Mouse (Mus musculus): ENCODE data around the gene Phldb3. TPM values are rescaled to one million over a fixed set of nuclear protein-coding genes. Genes with fewer than 3 reads are reported as not detected.

Gene Phldb3
- polyA plus RNA-seq, 1 experiment from 2014 or later, result not detected

DNA sequence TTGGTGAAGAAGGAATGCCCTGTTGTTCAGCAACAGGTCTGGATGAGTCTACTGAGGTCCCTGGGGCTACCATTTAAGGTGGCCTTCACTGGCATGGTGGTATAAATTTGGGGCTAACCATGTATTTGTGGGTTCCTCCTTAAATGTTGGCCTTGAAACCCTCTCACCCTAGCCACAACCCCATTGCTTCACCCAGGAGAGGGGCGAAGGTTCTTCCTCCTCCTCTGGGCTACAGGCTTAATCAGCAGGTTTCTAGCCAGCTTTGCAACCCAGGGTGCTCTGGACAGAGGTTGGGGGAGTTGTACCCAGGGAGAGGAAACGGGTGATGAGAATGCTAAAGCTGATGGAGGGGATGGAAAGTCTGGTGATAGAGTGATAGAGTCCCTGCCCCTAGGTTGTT lies 15.1 kb upstream of the Phldb3 start:
- WGBS, result 48% methylated on average over 2 of the region's 2 CpGs
- Histone ChIP-seq H3K4me1 (peaks cover 16% of the 10 kb centered on the region), H3K9ac (no peak overlapping the region), H3K27me3 (replicated peaks) (peaks cover 21% of the 10 kb centered on the region), H3K4me3 (no peak overlapping the region), H3K4me2 (no peak overlapping the region), H3K9me3 (no peaks in the 10 kb centered on the region), H3K36me3 (no peaks in the 10 kb centered on the region), H3K27ac (replicated peaks) (no peak overlapping the region)
- no peak for ATAC-seq (ENCODE audit: extremely low read depth, insufficient number of reproducible peaks, low FRiP score, low TSS enrichment)

DNA sequence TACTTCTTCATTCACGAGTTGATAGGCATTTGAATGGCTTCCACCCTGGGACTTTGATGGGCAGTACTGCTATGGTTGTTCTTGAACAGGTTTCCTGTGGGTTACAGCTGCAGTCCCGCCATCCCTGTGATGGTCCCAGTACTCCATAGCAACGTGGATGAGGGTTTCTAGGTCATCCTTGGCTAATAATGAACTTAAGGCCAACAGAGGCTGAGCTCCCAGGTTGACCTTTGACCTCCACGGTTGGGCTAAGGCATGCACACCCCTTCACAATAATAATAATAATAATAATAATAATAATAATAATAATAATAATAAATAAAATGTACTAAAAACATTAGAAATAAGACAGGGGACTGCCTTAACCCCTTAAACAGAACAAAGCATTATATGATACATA lies 12.4 kb upstream of the Phldb3 start:
- H3K27me3 ChIP-seq (replicated peaks), result peaks cover 21% of the 10 kb centered on the region
- peaks cover 15% of the 10 kb centered on the region for H3K4me1 ChIP-seq
- WGBS, result 67% methylated on average over 4 of the region's 4 CpGs
- no peaks in the 10 kb centered on the region for H3K36me3 ChIP-seq
- no peak for ATAC-seq (ENCODE audit: extremely low read depth, insufficient number of reproducible peaks, low FRiP score, low TSS enrichment)
- H3K9me3 ChIP-seq, result no peaks in the 10 kb centered on the region
- no peak overlapping the region for H3K27ac ChIP-seq (replicated peaks)
- no peak overlapping the region for H3K9ac ChIP-seq
- no peak overlapping the region for H3K4me2 ChIP-seq
- H3K4me3 ChIP-seq, result no peak overlapping the region

DNA sequence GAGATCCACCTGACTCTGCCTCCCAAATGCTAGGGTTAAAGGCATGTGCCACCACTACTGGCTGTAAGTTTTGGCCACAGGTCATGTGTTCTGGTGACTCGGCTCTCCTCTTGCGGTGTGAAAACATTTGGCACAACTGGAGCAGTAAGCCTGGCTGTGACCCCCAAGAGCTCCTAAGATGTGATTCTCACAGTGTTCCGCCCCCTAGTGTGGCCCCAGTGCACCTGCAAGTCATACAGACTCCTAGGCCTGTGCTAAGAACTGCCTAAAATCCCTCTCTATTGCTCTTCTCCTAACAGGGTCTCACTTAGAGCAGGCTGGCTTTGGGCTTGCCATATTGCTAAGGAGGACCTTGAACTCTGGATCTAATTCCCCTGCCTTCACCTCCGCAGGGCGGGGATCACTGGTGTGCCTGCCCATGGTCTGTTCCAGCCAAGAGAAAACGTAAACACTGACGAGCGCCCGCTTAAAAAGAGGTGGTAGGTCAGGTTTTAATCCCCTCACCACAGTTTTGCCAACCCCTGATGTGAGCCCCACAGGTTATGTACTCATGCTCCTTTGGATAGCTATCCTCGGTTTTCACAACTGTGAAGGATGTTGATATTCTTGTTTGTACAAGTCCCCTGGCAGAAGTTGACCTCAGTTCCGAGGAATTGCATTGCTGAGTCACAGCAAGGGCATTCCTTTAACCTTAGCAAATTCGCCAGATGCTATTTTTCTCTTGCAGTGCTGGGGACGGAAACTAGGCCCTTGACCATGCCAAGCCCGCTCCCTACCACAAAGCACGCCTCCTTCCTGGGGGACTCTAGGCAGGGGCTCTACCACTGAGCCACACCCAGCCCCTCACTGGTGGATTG lies 11.1 kb upstream of the Phldb3 start:
- no peak for ATAC-seq (ENCODE audit: extremely low read depth, insufficient number of reproducible peaks, low FRiP score, low TSS enrichment)
- Histone ChIP-seq H3K36me3 (no peaks in the 10 kb centered on the region), H3K27ac (replicated peaks) (no peak overlapping the region), H3K9me3 (no peaks in the 10 kb centered on the region), H3K4me2 (no peak overlapping the region), H3K27me3 (replicated peaks) (peaks cover 16% of the 10 kb centered on the region), H3K4me3 (no peak overlapping the region), H3K9ac (no peak overlapping the region), H3K4me1 (peaks cover 6% of the 10 kb centered on the region)
- 66% methylated on average over 15 of the region's 15 CpGs for WGBS

DNA sequence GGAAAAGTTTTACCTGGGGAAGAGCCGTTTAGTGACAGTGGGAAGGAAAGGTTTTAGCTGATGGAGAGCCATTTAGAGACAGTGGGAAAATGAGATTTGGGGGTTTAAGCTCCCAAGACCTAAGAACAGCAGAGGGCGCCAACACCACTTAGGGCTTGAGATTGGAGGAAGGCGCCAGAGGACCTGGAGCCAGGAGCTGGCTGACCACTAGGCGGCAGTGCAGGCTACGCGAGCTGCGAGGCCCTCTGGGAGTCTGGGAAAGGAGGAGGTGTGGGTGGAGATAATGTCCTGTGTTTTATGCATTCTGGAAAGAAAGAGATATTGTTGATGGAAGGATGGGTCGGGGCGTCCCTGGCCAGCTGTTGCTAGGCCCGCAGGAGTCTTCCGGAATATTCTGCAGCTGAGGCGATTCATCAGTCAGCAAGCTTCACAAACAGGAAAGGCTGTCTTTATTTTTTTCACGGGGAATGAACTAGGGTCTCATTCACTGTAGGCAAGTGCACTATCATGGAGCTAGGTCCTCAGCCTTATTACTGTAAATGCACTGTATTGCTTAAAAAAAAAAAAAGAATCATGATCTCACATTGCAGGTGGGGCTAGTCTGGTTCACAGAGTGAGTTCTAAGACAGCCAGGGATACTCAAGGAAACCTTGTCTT lies 9.5 kb upstream of the Phldb3 start:
- Histone ChIP-seq H3K4me1 (no peaks in the 10 kb centered on the region), H3K9me3 (no peaks in the 10 kb centered on the region), H3K27ac (replicated peaks) (no peak overlapping the region), H3K36me3 (no peaks in the 10 kb centered on the region), H3K27me3 (replicated peaks) (no peaks in the 10 kb centered on the region), H3K4me2 (peak overlapping the region; percentile 60), H3K4me3 (peak overlapping the region; percentile 27), H3K9ac (peak overlapping the region; percentile 59; the same call in 1 of the 2 replicates)
- ATAC-seq (ENCODE audit: extremely low read depth, insufficient number of reproducible peaks, low FRiP score, low TSS enrichment), result no peak
- 5% methylated on average over 13 of the region's 13 CpGs for WGBS

DNA sequence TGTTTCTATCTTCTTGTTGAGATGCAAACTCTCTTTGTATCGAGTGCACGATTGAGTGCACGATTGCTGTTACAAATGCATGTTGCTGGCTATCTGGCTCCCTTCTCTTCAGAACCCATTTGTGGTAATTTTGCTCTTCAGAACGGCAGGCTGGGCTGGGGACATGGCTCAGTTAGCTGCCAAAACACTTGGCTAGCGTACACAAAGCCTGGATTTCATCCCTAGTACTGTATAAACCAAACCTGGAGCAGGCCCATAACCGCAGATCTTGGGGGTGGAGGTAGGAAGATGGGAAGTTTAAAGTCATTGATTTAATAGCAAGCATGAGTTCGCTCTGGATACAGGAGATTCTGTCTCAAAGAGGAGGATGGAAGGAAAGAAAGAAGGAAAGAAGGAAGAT lies 5.0 kb upstream of the Phldb3 start:
- Histone ChIP-seq H3K9ac (no peak overlapping the region), H3K27me3 (replicated peaks) (peaks cover 20% of the 10 kb centered on the region), H3K9me3 (no peaks in the 10 kb centered on the region), H3K36me3 (no peaks in the 10 kb centered on the region), H3K4me2 (no peak overlapping the region), H3K4me1 (peaks cover 6% of the 10 kb centered on the region), H3K27ac (replicated peaks) (no peak overlapping the region), H3K4me3 (no peak overlapping the region)
- no peak for ATAC-seq (ENCODE audit: extremely low read depth, insufficient number of reproducible peaks, low FRiP score, low TSS enrichment)
- WGBS, result 85% methylated on average over 7 of the region's 7 CpGs

GRCm38 (mm10) chr7:24606046-24606445 lies 4.5 kb upstream of the Phldb3 start:
- ATAC-seq (ENCODE audit: extremely low read depth, insufficient number of reproducible peaks, low FRiP score, low TSS enrichment), result no peak

DNA sequence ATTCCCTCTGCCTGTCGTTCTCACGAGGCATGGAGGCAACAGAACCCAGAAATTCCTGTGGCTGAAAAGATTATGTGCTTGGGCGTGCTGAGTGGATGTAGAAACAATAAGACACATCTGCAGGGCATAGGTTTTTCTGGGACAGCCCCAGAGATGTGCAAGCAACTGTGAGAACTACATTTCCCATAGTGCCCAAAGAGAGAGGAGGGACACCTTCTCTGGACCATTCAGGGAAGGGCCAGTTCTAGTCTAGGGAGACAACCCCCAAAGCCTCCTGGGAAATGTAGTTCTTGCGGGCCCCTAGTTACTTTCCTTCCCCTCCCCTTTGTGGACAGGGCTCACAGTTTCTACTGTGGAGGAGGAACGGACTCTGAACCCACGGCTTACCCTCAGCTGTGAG lies 2.5 kb upstream of the Phldb3 start:
- Histone ChIP-seq H3K4me2 (no peak overlapping the region), H3K4me1 (peaks cover 27% of the 10 kb centered on the region), H3K36me3 (no peaks in the 10 kb centered on the region), H3K9ac (no peak overlapping the region), H3K9me3 (no peaks in the 10 kb centered on the region), H3K27me3 (replicated peaks) (peaks cover 45% of the 10 kb centered on the region), H3K27ac (replicated peaks) (no peak overlapping the region), H3K4me3 (no peak overlapping the region)
- WGBS, result 38% methylated on average over 6 of the region's 6 CpGs
- ATAC-seq (ENCODE audit: extremely low read depth, insufficient number of reproducible peaks, low FRiP score, low TSS enrichment), result peak; percentile 47; the same call in 1 of the 2 replicates

More at GRCm38 (mm10) chr7:24606046-24606445, 4.5 kb upstream of the Phldb3 start:
- Histone ChIP-seq H3K27ac (replicated peaks) (no peak overlapping the region), H3K27me3 (replicated peaks) (peaks cover 25% of the 10 kb centered on the region), H3K4me3 (no peak overlapping the region), H3K9me3 (no peaks in the 10 kb centered on the region), H3K4me1 (peaks cover 11% of the 10 kb centered on the region), H3K4me2 (no peak overlapping the region), H3K36me3 (no peaks in the 10 kb centered on the region), H3K9ac (no peak overlapping the region)
- 74% methylated on average over 7 of the region's 7 CpGs for WGBS

DNA sequence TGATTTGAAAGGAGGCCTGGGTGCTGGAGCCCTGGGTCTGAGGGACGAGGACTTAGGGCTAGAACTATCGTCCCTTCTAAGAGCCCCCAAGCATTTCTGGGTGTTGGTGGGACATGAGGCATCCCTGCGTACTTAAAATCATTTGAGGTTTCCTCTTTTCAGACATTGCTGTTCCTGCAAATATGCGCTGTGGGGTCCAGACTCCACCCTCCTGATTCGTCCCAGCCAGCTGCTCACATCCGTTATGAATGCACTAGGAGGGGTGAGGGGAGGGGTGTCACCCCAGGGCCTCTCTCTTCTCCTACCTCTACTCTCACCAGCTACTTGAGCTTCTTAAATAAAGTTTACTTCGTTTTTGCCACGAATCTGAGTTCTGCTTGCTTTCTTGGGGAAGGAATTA lies 2.0 kb upstream of the Phldb3 start:
- ATAC-seq (ENCODE audit: extremely low read depth, insufficient number of reproducible peaks, low FRiP score, low TSS enrichment), result no peak
- no peak overlapping the region for H3K9ac ChIP-seq
- WGBS, result 71% methylated on average over 8 of the region's 8 CpGs
- H3K4me2 ChIP-seq, result no peak overlapping the region
- no peaks in the 10 kb centered on the region for H3K36me3 ChIP-seq
- H3K27ac ChIP-seq (replicated peaks), result no peak overlapping the region
- H3K4me1 ChIP-seq, result peaks cover 27% of the 10 kb centered on the region
- H3K27me3 ChIP-seq (replicated peaks), result peaks cover 50% of the 10 kb centered on the region
- no peak overlapping the region for H3K4me3 ChIP-seq
- H3K9me3 ChIP-seq, result no peaks in the 10 kb centered on the region

DNA sequence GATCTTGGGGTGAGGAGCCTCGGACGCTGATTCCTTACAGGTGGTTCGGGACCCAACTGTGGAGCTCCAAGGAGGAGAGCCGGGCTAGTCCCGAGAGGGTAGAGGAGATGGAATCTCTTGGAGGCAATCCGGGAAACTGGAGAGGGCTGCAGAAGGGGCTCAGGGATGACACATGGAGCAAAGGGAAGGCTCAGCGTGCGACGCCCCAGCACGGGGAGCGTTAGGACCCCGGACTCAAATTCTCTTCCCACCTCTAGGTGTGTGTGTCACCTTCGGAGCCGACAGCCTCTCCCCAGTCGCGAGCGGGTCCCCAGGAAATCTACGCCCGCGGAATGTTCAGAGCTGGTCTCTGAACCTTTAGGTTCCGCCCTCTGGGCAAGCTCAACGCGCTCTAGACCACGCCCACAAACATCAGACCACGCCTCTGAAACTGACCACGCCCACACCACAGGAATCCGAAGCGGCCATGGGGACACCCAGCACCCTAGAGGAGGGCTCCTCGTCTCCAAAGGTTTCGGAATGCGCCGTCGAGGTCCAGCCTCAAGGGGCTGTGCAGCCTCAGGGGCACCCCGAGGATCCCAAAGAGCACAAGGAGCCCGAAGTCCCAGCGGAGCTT lies 424 bp downstream of the Phldb3 start:
- no peaks in the 10 kb centered on the region for H3K36me3 ChIP-seq
- H3K4me2 ChIP-seq, result peak overlapping the region; percentile 77
- H3K4me1 ChIP-seq, result peaks cover 27% of the 10 kb centered on the region
- H3K27me3 ChIP-seq (replicated peaks), result peaks cover 65% of the 10 kb centered on the region
- peak overlapping the region; percentile 55 for H3K4me3 ChIP-seq
- no peaks in the 10 kb centered on the region for H3K9me3 ChIP-seq
- 1% methylated on average over 36 of the region's 36 CpGs for WGBS
- H3K9ac ChIP-seq, result peak overlapping the region; percentile 61
- H3K27ac ChIP-seq (replicated peaks), result no peak overlapping the region
- ATAC-seq (ENCODE audit: extremely low read depth, insufficient number of reproducible peaks, low FRiP score, low TSS enrichment), result peak; percentile 57; the same call in 1 of the 2 replicates

DNA sequence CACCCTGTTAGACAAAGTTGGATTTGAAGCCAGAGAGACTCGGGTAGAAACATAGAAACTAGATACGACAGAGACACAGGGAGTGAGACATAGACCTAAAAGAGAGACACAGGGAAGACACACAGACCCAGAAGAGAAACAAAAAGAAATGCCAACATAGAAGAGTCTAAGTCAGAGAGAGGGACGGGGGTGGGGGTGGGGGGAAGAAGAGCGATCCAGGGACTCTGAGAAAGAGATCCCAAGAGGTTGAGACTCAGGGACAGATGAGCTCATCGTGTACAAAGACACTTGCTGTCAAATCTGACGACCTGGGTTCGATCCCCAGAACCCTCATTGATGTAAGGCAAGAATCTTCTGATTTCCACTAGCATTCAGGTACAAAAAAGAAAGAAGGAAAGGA lies 1.1 kb downstream of the Phldb3 start:
- Histone ChIP-seq H3K27ac (replicated peaks) (no peak overlapping the region), H3K9ac (peak overlapping the region; percentile 56; the same call in 1 of the 2 replicates), H3K4me1 (peaks cover 27% of the 10 kb centered on the region), H3K4me2 (peak overlapping the region; percentile 77), H3K36me3 (no peaks in the 10 kb centered on the region), H3K9me3 (no peaks in the 10 kb centered on the region), H3K27me3 (replicated peaks) (peaks cover 65% of the 10 kb centered on the region), H3K4me3 (peak overlapping the region; percentile 55)
- 17% methylated on average over 7 of the region's 7 CpGs for WGBS
- ATAC-seq (ENCODE audit: extremely low read depth, insufficient number of reproducible peaks, low FRiP score, low TSS enrichment), result no peak

DNA sequence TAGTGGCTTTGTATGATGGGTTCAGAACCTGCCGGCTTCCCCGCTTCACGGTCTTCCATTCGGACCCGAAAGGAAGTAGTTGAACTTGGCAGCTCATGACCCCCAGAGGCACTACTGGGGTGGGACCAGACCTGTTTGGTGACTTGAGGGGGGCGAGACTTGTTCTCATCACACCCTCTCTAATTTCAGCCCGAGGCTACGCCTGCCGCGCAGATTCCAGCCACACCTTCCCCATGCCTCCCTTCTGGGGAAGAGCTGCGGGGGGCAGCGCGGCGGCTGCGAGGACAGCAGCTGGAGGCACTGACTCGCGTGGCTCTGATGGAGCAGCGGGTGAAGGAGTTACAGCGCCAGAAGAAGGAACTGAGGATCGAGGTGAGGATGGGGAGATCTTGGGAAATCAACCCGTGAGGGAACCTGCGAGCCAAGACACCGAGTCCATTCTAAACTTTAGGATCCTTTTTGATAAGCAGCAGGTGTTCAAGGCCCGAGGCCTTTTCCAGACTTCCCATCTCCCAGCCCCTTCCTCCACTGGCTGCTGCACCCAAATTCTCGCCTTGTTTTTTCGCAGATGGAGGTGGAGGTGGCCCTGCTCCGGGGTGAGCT lies 1.8 kb downstream of the Phldb3 start:
- no peak for ATAC-seq (ENCODE audit: extremely low read depth, insufficient number of reproducible peaks, low FRiP score, low TSS enrichment)
- 0 out of 2 replicates have a peak overlapping the region, but pooled peaks have one; percentile 19 for H3K9ac ChIP-seq

More for the DNA sequence above, 1.8 kb downstream of the Phldb3 start:
- Histone ChIP-seq H3K4me3 (peak overlapping the region; percentile 31), H3K27me3 (replicated peaks) (peaks cover 65% of the 10 kb centered on the region), H3K9me3 (no peaks in the 10 kb centered on the region), H3K27ac (replicated peaks) (no peak overlapping the region), H3K4me2 (peak overlapping the region; percentile 50), H3K36me3 (no peaks in the 10 kb centered on the region), H3K4me1 (peaks cover 27% of the 10 kb centered on the region)
- 4% methylated on average over 27 of the region's 27 CpGs for WGBS

Measured in heart, embryonic 13.5 days (tissue).